Mouse (Mus musculus) bone marrow, adult 2 months (tissue): ENCODE results near the gene Tenm4.

Experiments
- CTCF ChIP-seq: fragments of 200-500 bp; IDR thresholded peaks from 2 replicates; pipeline ENCODE4 v1.5.1; 2011; ENCODE audit warnings: low read length, control low read depth; ENCODE audit not compliant: control insufficient read depth, insufficient read depth
- POLR2A ChIP-seq: fragments of 200-500 bp; IDR thresholded peaks from 2 replicates; pipeline ENCODE4 v1.6.1; 2011; ENCODE audit warnings: low read depth, mild to moderate bottlenecking, control low read depth, low read length, borderline replicate concordance; ENCODE audit not compliant: control insufficient read depth

GRCm38 (mm10) chr7:96587403-96587802, 416.4 kb downstream of the Tenm4 start:
- no peak for TF ChIP-seq CTCF
- no peak for TF ChIP-seq POLR2A
